Mouse (Mus musculus) adipocyte (in vitro differentiated cells): ENCODE measurements around the gene Eefsec.

Source experiments
- DNase-seq: peaks from one replicate; pipeline ENCODE4 v3.0.0-alpha.2; 2016; ENCODE audit warnings: low spot score

Eefsec gene

GRCm38 (mm10) chr6:88207403-88208033, 238.8 kb downstream of the Eefsec start:
- DNase-seq, result no peak
